Mouse (Mus musculus) urinary bladder, adult 2 months (tissue): ENCODE measurements at regions not wholly inside any gene's neighbourhood (a gene's known extent, or its start where the extent isn't known, plus 50 kb on each side); places are given as distances from the start of the nearest gene placed in this dataset.

Source experiments
- DNase-seq: peaks from one replicate; pipeline ENCODE4 v3.0.0; 2022; ENCODE audit warnings: low spot score

DNA sequence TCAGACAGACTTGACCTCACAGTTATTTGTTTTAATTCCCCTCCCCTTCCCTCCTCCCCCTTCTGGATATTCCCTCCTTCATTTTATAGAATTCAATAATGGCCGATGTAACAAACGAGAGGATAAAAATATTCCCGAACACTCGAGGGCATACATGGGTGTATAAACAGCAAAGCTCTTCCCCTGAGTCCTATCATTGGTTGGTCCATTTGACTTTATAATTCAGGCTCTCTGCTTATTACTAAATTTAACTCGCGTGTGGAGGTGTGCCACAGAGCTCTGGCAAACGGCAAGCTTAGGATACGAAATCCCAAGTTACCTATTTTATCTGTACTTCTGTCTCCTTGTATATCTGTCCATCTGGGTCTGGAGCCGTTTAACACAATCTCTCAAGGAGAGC lies 82.1 kb upstream of the Zfp64 start:
- no peak for DNase-seq

DNA sequence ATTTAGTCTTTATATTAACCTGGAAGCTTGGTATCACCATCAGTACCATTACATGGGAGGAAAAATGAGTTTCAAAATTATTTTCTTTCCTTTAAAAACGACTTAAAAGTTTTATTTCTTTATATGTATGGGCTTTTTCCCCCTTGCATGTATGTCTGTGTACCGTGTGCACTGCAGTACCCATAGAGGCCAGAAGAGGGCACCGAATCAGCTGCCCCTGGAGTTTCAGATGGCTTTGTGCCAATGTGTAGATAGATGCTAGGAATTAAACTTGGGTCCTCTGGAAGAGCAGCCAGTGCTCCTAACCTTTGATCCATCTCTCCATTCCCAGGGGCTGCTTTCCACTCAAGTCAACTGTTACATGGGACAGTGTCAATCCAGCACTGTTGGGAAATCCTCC lies 79.9 kb upstream of the Zfp64 start:
- no peak for DNase-seq

DNA sequence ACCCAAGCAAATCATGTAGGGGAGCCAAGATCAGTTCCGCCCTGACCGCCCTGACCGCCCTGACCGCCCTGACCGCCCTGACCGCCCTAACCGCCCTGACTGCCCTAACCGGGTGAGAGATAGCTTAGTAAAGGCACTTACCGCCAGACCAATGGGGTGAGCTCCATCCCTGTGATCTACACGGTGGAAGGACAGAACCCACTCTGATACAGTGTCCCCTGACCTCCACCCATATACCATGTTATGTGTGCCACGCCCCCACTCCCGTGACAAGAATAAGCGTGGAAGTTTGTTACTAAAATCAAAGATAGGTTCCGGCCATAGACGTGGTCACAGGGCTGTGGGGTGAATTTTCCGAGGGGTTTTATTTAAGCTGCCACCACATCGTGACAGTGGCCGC lies 78.6 kb upstream of the Zfp64 start:
- DNase-seq, result no peak

DNA sequence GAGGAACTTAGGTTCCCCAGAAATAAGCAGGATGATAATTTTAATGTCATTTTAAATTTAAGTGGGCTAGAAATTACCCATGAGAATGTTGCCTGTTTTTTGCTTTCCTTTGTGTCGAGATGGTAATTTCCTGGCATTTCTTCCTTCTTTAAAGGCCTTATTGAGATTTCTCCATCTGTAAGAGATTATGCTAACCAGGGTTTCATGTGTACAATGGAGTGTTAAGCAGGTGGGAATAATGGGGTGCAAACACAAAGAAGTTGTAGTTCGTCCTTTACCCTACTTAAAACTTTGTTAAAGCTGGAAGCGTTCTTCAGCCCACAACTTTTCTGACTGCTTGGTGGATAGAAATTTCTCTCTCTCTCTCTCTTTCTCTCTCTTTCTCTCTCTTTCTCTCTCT lies 77.8 kb upstream of the Zfp64 start:
- no peak for DNase-seq

DNA sequence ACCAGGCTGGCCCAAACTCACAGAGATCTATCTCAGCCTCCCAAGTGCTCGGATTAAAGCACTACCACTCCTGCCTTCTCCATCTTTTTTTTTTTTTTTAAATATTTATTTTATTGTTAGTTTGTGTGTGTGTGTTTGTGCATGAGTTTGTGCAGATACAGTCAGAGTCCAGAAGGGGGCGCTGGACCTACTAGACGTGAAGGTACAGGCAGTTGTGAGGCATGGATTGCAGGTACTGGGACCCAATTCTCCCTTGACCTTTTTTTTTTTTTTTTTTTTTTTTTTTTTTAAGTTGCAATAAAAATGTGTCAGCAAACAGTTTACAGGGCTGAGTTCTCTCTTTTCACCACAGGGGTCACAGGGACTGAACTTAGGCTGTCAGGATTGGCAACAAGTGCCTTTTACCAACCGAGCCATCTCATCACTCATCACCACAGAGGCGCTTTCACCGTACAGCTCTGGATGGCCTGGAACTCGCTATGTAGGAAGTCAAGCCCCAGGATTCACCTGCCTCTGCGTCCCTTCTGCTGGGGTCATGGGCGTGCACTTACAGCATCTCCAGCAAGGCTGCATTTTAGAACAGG lies 73.2 kb upstream of the Zfp64 start:
- DNase-seq, result no peak

DNA sequence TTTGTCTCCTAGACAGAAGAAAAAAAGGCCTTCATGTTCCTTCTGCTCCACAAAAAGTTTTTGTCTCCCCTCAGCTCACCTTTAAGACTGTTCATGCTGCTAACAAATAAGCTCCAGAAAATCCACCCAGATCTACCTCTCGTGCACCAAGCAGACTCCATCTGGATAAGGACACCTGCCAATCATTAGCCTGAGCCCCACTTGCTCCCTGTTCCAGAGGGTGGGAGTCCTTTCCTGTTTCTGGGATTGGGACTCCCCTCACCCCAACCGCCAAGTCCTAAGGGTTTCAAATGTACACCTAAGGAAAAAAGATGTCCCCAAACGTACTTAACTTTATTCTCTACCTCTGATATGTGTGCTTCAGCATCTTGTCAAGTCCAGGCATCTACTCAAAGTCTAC lies 63.6 kb upstream of the Zfp64 start:
- DNase-seq, result no peak

DNA sequence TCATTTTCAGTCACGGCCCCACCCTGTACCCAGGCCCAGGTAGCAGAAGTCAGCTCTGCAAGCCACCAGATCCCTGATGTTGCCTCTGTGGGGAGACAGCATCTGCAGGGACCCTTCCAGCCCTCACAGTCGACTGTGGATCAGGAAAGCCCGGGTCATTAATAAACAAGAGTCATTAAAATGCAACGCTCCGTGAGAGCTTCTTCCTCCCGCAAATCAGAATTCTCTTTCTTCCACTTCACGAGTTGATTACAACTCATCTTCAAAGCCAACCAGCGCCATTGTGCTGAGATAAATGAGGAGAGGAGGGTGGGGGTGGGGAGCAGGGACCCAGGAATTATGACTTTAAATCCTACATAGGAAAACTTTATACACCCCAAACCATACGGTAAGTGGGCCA lies 54.9 kb upstream of the Zfp64 start:
- no peak for DNase-seq

DNA sequence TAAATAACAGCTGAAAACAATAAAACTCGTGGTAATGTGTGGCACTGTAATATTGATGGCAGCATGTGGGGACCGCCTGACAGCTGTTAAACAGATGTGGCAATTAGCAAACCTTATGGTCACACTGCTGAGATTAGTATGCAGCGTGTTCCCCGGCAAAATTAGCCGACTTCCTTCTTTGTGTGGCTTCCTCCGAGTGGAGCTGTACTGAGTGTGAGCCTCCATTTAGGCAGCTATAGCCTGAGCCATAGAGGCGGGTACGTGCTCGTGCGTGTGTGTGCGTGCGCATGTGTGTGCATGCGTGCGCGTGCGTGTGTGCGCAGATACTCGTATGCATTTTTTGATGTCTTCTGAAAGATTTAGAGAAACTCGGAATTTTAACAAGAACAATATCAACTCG lies 53.4 kb upstream of the Zfp64 start:
- no peak for DNase-seq

DNA sequence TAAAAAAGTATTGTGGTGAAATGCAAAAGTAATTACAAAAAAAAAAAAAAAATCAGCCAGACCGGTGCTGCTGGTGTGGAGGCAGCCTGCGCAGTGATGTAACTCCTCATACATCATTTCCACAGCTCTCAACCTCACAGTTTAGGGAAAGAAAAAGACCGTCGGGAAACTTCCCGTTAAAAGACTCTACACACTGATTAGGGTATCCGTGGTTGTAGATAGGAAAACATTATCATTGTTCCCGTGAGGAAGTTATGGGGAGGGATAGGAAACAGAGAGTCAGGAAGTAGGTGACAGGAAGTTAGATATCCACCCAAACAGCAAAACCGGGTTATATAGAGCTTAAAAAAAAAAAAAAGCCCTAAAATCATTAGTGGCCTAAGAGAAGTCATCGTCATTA lies 52.9 kb upstream of the Zfp64 start:
- no peak for DNase-seq

DNA sequence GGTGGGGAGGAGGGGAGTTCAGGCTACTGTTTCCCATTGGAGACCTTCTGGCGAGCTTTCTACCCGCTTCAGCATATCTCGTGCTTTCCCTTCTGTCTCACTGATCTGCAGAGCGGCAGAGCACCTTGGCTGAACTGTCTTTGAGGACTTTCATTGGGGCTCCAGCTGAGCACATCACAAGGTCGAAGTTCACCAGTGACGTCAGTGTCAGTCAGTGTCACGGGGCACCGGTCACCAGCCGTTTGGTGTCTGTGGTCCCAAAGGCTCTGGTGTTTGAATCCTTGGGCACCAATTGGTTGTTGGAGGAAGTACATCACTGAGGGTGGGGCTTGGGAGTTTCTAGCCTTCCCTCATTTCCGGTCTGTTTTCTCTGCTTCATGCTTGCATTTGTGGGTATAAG lies 51.2 kb upstream of the Zfp64 start:
- no peak for DNase-seq

DNA sequence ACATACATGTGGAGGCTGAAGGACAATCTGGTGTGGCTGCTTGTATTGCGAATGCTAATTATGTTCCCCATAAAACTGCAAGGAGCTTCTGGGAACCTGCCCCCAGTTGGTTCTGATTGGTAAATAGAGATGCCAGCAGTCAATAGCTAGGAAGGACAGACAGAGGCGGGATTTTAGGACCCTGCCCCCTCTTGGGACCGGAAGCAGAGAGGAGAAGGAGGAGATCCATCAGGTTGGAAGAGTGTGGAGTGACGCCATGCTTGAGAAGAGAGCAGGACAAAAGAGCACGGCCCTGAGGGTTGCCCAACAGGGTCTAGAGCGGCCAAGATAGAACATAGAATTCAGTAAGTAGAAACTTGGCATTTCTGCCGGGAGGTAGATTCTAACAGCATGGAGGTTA lies 50.4 kb upstream of the Zfp64 start:
- no peak for DNase-seq
